Mouse (Mus musculus) olfactory bulb, adult 2 months (tissue): ENCODE results near the gene Rxrg.

Experiments used
- CTCF ChIP-seq: fragments of 200-500 bp; IDR thresholded peaks from 2 replicates; pipeline ENCODE4 v1.5.1; 2012; ENCODE audit warnings: low read depth, mild to moderate bottlenecking, low read length, moderate library complexity; ENCODE audit not compliant: insufficient read depth
- POLR2A ChIP-seq: fragments of 200-500 bp; IDR thresholded peaks from 2 replicates; pipeline ENCODE4 v1.6.1; 2012; ENCODE audit warnings: mild to moderate bottlenecking, low read depth, low read length, moderate library complexity; ENCODE audit not compliant: insufficient read depth

DNA sequence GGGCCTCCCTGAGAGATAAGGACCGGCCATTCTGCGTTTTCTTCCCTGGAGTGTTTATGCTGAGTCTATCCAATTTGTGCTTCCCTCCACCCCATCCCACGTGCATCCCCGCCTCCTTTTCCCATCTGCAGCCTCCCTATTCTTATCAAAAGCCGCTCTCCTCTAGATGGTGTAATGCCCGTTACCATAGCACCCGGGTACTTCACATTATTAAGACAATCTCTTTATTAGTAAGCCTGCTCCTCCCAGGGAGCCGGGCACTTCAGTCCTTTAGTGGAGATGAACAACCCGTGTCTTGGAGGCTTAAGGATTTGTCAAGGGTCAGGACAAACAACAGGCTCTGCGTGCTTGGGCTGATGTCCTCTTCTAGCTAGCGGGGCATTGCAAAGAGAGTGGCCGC lies 14.3 kb upstream of the Rxrg start:
- TF ChIP-seq CTCF (no peak), POLR2A (no peak)
